Mouse (Mus musculus) left cerebral cortex, postnatal 4 days (tissue): ENCODE results near the gene Smim1. TPM values are rescaled to one million over a fixed set of nuclear protein-coding genes. Genes with fewer than 3 reads are reported as not detected.

Experiments
- DNase-seq: peaks from one replicate; pipeline ENCODE4 v3.0.0-alpha.2; 2022
- intact Hi-C: fragments of 180-260 bp; cut with DNase I; formaldehyde crosslinking; loops from one replicate; pipeline ENCODE4 v1.15.1; 2025
- total RNA-seq, 2 experiments: library from RNA; stranded (reverse); gene quantifications; 2 replicates each; pipeline ENCODE4 v1.2.3; 2021

Gene Smim1
- total RNA-seq, 2 experiments from 2014 or later = 2.0 to 2.1 TPM

- DNase-seq = no peak
- intact Hi-C loops = no loop called here
Measured at GRCm38 (mm10) chr4:154022407-154022806, 3.6 kb downstream of the Smim1 start.

- intact Hi-C loops = no loop called here
- DNase-seq = no peak
Measured at GRCm38 (mm10) chr4:154021432-154021831, 4.6 kb downstream of the Smim1 start.

GRCm38 (mm10) chr4:154019571-154019970 lies 6.5 kb downstream of the Smim1 start:
- intact Hi-C loops = no loop called here
- peak; percentile 36 for DNase-seq

DNA sequence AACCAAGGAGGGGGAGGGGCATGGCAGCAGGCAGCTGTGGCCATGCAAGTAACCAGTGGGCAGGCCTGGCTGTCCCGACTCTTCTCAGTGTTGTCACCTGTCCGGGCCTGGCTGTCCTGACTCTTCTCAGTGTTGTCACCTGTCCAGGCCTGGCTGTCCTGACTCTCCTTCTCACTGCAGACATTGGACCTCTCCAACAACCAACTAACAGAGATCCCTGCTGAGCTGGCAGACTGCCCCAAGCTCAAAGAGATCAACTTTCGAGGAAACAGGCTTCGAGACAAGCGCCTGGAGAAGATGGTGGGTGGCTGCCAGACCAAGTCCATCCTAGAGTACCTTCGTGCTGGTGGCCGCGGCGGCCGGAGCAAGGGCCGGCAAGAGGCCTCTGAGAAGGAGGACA lies 10.6 kb downstream of the Smim1 start:
- intact Hi-C loops = no loop called here
- DNase-seq = no peak

GRCm38 (mm10) chr4:154012132-154012882 lies 13.7 kb downstream of the Smim1 start:
- DNase-seq = no peak
- intact Hi-C loops = no loop called here

- DNase-seq = peak; percentile 85
- intact Hi-C loops = no loop called here
Measured at GRCm38 (mm10) chr4:154011646-154012089, 14.4 kb downstream of the Smim1 start, which contains the start of gene Lrrc47. Gene Lrrc47 (plus strand): TSS chr4:154011731.

DNA sequence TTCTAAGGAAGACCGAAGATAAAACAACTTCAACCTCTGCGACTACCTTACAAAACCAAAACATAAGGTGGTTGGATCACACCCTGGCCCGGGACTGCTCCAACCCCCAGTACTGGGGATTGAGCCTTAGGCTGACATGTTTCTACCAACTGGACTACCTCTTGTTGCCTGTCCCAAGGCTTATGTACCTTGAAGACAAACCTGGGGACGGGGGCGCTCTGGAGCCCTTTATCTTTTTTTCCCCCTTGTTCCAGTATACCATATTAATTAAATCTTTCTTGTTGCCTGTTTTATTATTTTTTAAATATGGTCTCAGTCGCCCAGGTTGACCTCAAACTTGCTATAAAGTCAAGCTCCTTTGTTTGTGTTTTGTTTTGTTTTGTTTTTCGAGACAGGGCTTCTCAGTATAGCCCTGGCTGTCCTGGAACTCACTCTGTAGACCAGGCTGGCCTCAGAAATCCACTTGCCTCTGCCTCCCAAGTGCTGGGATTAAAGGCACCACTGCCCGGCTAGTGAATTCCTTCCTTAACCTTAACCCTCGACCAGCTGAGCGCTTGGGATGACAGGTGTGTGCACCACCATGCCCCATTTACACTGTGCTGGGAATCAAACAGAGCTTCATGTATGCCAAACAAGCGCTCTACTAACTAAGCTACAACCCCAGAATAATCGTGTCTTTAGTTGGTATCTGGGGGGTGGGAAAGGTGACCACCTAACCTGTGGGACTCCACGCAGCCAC lies 15.0 kb downstream of the Smim1 start:
- intact Hi-C loops = no loop called here
- no peak for DNase-seq

- intact Hi-C loops = no loop called here
- DNase-seq = no peak
Measured at GRCm38 (mm10) chr4:154007759-154008158, 18.3 kb downstream of the Smim1 start.

GRCm38 (mm10) chr4:154006264-154006663 lies 19.8 kb downstream of the Smim1 start:
- no peak for DNase-seq
- intact Hi-C loops = no loop called here

DNA sequence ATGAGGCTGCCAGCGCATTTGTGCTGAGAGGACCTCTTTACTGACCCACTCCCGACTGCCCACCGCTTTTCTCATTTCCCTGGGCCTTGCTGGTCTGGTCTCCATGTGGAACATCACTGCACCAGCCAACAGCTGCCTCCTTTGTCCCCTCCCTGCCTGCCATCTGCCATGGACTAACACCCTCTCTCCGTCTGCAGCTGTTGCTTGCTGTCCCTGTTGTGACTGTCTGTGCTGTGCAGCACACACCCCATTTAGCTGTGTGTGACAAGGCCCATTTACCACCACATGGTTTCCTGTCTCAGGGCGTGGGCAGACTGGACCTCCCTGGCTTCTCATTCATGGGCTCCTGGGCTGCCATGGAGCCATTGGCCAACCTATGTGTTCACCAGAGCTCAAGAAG lies 20.5 kb downstream of the Smim1 start:
- no peak for DNase-seq
- intact Hi-C loops = no loop called here

- intact Hi-C loops = no loop called here
- DNase-seq = no peak
Measured at GRCm38 (mm10) chr4:153993505-153993904, 32.5 kb downstream of the Smim1 start.

GRCm38 (mm10) chr4:153992715-153993114 lies 33.3 kb downstream of the Smim1 start:
- intact Hi-C loops = no loop called here
- DNase-seq = no peak

GRCm38 (mm10) chr4:153980470-153980869 lies 45.6 kb downstream of the Smim1 start:
- DNase-seq = no peak

DNA sequence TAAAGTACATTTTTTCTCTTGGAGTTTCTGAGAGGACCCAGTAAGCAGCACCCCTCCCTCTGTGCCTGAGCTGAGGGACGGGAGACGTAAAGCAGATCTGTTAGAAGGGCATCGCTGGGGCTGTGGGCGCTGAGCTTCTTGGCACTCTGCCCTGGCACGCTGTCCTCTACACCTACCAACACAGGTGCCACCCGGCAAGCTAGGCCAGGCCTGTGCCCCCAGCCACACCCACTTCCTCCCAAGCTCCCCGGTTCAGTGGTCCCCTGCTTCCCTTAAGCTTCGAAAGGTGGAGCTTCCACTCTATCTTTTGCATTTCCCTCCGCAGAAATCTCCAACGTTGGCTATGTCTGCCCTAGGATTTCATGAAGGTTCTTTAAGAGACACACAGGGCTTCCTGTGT lies 46.8 kb downstream of the Smim1 start:
- DNase-seq = no peak
- intact Hi-C loops = no loop called here

More at GRCm38 (mm10) chr4:153980470-153980869, 45.6 kb downstream of the Smim1 start:
- intact Hi-C loops = no loop called here

DNA sequence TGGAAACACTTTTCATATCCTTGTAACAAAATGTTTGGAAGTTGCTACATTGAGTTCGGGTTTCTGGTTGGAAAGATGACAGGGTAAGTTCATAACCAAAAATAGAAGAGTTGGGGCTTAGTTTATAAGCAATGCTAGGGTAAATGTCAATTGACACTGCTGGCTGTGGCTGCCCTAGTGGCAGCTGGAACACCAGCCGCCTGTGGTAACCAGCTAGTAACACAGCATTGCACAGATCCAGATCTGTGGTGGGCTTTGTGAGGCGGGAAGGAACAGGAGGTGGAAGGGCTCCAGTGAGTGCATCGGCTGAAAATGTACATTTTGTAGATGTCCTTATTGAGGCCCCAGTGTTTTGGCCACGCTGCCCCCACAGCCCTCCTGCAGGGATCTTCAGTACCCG lies 50.3 kb downstream of the Smim1 start:
- DNase-seq = no peak
- intact Hi-C loops = no loop called here

- DNase-seq = no peak
- intact Hi-C loops = no loop called here
Measured at GRCm38 (mm10) chr4:153975292-153975662, 50.8 kb downstream of the Smim1 start.

- intact Hi-C loops = no loop called here
- peak; percentile 96 for DNase-seq
Measured at GRCm38 (mm10) chr4:153974431-153975291, 51.4 kb downstream of the Smim1 start, which contains the start of the genes Dffb and Cep104. Gene Dffb (minus strand): TSS chr4:153975126. Gene Cep104 (plus strand): TSS chr4:153975194.
